Mouse (Mus musculus) kidney, postnatal 0 days (tissue): ENCODE results near the gene Uqcc1. TPM values are rescaled to one million over a fixed set of nuclear protein-coding genes. Genes with fewer than 3 reads are reported as not detected.

Experiments
- ATAC-seq: fragments of 200-750 bp; cut with Nextera tagmentation; replicated peaks from 2 replicates; pipeline ENCODE4 v1.8.0; 2017; ENCODE audit warnings: low read depth, moderate number of reproducible peaks, moderate TSS enrichment, moderate library complexity; ENCODE audit not compliant: low FRiP score
- DNase-seq: peaks from one replicate; pipeline ENCODE4 v3.0.0-alpha.2; 2016; ENCODE audit warnings: low spot score
- H3K27ac ChIP-seq: fragments of 300-500 bp; sonication (generic); 2 replicates; pipeline ENCODE4 v1.5.1; 2014; ENCODE audit warnings: mild to moderate bottlenecking
- H3K27me3 ChIP-seq: fragments of 300-500 bp; sonication (generic); 2 replicates; pipeline ENCODE4 v1.6.1; 2014; ENCODE audit warnings: low read length, mixed read lengths; ENCODE audit not compliant: insufficient read depth
- H3K36me3 ChIP-seq: fragments of 300-500 bp; sonication (generic); 2 replicates; pipeline ENCODE4 v1.6.1; 2014; ENCODE audit warnings: low read length, mixed read lengths; ENCODE audit not compliant: insufficient read depth
- H3K4me1 ChIP-seq: fragments of 300-500 bp; sonication (generic); replicated peaks from 2 replicates; pipeline ENCODE4 v1.6.1; 2014; ENCODE audit warnings: antibody characterized with exemption, low read length, mixed read lengths; ENCODE audit not compliant: insufficient read depth
- H3K4me2 ChIP-seq: fragments of 300-500 bp; sonication (generic); 2 replicates; pipeline ENCODE4 v1.6.1; 2014; ENCODE audit warnings: mild to moderate bottlenecking, low read length, moderate library complexity, mixed read lengths
- H3K4me3 ChIP-seq: fragments of 300-500 bp; sonication (generic); replicated peaks from 2 replicates; pipeline ENCODE4 v1.5.1; 2014; ENCODE audit warnings: low read depth, low read length
- H3K9ac ChIP-seq: fragments of 300-500 bp; sonication (generic); 2 replicates; pipeline ENCODE4 v1.6.1; 2014; ENCODE audit warnings: low read depth, low read length
- H3K9me3 ChIP-seq: fragments of 300-500 bp; sonication (generic); replicated peaks from 2 replicates; pipeline ENCODE4 v1.6.1; 2016; ENCODE audit warnings: low read length, inconsistent platforms, mixed read lengths
- CTCF ChIP-seq: IDR thresholded peaks from 2 replicates; pipeline ENCODE4 v1.5.1; 2016; ENCODE audit warnings: antibody characterized with exemption, low read depth, mild to moderate bottlenecking, moderate library complexity
- WGBS: fragments of 180-500 bp; shearing (Covaris S2); extraction: QIAGEN DNeasy Blood & Tissue Kit; methylation state at CpG from one replicate; pipeline ENCODE4 v1.1.7; 2014; 5-methylcytosine and 5-hydroxymethylcytosine counted together
- polyA plus RNA-seq: library from polyadenylated mRNA; unstranded; fragments of >200 nt; fragmentation: Nextera tagmentation; extraction: Ambion mirVana; gene quantifications from 2 replicates; pipeline ENCODE4 v1.2.1, GENCODE M21; 2015

Gene Uqcc1
- polyA plus RNA-seq, 1 experiment from 2014 or later = 72.9 TPM

DNA sequence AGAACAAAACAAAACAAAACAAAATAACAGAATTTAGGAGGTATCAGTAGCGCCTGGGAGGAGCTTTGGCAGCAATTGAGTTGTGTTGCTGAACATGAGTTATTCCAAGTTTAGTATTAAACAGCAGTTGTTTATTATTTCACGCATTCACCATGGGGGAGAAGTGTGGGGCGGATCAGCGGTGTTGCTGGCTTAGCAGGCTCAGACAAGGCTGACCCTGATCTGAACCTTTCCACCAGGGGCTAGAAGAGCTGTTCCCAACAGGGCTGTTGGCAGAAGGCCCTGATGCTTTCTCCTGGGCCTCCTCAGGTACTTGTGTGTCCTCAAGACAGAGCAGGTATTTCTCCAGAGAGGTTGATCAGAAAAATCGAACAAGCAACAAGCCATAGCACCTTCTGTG is 29.9 kb upstream of the Uqcc1 start:
- Histone ChIP-seq H3K36me3 (peaks cover 25% of the 10 kb centered on the region), H3K27me3 (no peaks in the 10 kb centered on the region), H3K4me2 (no peak overlapping the region), H3K27ac (no peak overlapping the region), H3K4me1 (no peaks in the 10 kb centered on the region; the same call in 1 of the 2 replicates), H3K4me3 (no peak overlapping the region), H3K9ac (no peak overlapping the region), H3K9me3 (no peaks in the 10 kb centered on the region)
- no peak for TF ChIP-seq CTCF
- WGBS = 70% methylated on average over 5 of the region's 5 CpGs
- ATAC-seq (no peak), DNase-seq (no peak)

DNA sequence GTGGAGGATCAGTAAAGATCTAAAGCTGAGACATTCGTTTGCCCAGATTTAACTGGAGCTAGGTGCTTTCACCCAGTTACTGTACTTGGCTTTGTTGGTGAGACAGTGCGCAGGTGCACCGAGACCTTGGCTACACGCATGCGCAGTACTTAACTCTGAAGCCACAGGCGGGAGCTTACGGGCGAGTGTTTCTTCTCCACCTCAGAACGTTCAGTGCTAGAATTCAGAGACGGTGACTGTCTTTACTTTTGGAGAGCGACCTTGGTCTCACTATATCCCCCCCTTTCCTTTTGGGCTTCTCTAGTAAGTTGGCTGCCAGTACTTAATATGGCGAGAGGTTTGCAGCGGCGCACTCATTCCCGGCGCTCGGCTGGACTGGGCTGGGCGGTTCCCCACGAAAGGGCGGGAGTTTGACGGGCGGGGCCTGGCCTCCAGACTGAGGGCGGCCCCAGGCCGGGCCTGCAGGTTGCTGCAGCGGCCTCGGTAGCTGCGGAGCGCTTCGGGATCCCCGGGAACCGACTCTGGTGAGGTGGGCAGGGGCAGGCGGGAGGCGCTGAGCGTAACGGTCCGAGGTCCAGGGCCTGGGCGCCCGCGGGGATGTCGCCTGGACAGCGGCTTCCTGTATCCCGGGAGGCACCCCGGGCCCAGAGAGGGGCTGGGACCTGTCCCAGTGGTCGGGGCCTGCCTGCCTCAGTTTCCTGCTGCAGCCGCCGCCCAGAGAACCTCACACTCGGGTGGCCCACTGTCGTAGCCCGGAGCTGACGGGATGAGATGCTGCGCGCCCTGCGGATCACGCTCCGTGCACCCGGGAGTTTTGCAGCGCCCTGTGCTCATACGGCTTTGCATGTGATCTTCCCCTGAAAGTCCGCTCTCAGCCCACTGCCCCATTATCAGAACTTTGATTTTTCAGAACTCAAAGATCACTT is 26.3 kb upstream of the Uqcc1 start, which contains the start of gene Cep250:
Gene Cep250 (plus strand): TSS at position 325 of the 926 bp plus-strand sequence.
- no peak for TF ChIP-seq CTCF
- H3K4me1 ChIP-seq = no peaks in the 10 kb centered on the region; the same call in 1 of the 2 replicates
- H3K27me3 ChIP-seq = no peaks in the 10 kb centered on the region
- H3K9me3 ChIP-seq = no peaks in the 10 kb centered on the region
- ATAC-seq = peak; percentile 96
- H3K36me3 ChIP-seq = no peaks in the 10 kb centered on the region
- H3K4me3 ChIP-seq = peak within 1 kb of the TSS; percentile 94
- H3K9ac ChIP-seq = peak within 1 kb of the TSS; percentile 97
- WGBS = under 1% methylated on average over 58 of the region's 59 CpGs
- DNase-seq = peak; percentile 96
- H3K27ac ChIP-seq = peak within 1 kb of the TSS; percentile 81
- H3K4me2 ChIP-seq = peak within 1 kb of the TSS; percentile 85

DNA sequence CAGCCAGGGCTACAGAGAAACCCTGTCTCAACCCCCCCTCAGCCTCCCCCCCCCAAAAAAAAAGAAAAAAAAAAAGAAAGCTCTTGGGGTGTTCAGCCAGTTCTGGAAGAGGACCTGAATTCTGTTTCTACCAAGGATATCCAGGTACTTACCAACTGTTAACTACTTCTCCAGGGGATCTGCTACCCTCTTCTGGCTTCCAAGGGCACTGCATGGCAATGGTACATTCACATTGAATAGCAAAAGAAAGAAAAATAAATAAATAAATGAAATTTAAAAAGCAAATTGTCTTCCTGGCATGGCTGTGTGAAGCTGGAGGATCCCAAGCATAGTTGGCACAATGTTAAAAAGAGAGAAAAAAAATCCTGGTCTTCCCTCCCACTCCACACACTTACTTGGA is 21.9 kb upstream of the Uqcc1 start:
- ATAC-seq = no peak
- Histone ChIP-seq H3K36me3 (no peaks in the 10 kb centered on the region), H3K9ac (no peak overlapping the region), H3K27ac (no peak overlapping the region), H3K4me1 (no peaks in the 10 kb centered on the region), H3K4me2 (no peak overlapping the region), H3K27me3 (no peaks in the 10 kb centered on the region), H3K4me3 (no peak overlapping the region), H3K9me3 (no peaks in the 10 kb centered on the region)
- TF ChIP-seq CTCF = peak; percentile 81
- DNase-seq = peak; percentile 86

DNA sequence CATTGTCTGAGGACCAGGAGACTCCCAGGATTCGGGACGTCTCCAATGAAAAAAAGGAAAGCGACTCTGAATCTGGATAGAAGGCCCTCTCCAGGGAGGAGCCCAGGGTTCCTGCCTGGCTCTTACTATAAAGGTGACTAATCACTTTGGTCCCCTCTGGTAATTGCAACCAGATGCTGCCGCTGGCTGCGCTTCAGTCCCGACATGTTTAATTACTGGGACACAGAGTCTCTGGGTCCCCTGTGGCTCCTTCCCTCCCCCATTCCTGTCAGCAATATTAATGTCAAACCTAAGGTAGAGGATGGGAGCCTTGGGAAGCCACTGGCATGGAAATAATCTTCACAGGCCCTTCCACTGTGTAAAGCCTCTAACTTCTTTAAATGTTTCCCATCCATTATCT is 19.3 kb upstream of the Uqcc1 start:
- ATAC-seq (no peak), DNase-seq (no peak)
- no peak overlapping the region for H3K4me2 ChIP-seq
- H3K4me3 ChIP-seq = no peak overlapping the region
- no peaks in the 10 kb centered on the region for H3K36me3 ChIP-seq
- H3K4me1 ChIP-seq = no peaks in the 10 kb centered on the region
- H3K9ac ChIP-seq = no peak overlapping the region
- no peaks in the 10 kb centered on the region for H3K27me3 ChIP-seq
- no peaks in the 10 kb centered on the region for H3K9me3 ChIP-seq
- H3K27ac ChIP-seq = no peak overlapping the region
- no peak for TF ChIP-seq CTCF
- WGBS = 22% methylated on average over 6 of the region's 6 CpGs

DNA sequence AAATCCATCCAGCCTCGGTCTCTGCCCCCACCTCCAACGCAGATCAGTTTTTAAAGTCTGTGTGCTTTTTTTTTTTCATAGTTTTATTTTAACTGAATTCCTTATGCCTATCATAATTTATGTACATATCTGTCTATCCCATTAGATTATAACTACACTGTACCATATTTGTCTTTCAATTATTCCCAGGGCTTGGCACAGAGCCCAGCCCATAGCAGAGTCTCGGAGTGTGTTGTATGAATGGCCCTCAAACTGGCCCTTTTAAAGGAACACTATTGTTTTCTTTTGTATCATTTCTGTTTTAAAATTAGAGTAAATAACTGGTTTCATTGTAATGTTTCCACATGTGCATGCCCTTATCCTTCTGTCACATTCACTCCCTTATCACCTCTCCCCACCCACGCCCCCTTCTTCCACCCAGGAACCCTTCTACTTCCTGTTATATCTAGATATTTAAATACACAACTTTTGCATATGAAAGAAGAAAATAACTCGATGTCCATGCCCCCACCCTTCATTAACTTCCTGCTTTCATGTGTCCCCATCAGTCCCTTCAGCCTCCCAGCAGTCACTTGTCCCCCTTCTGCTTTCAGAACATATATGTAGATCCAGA is 17.4 kb upstream of the Uqcc1 start:
- WGBS = 47% methylated on average over 5 of the region's 5 CpGs
- Histone ChIP-seq H3K27ac (no peak overlapping the region), H3K4me1 (0 out of 2 replicates have a peak, but pooled peaks cover 4% of the 10 kb centered on the region), H3K4me3 (no peak overlapping the region), H3K9me3 (no peaks in the 10 kb centered on the region), H3K27me3 (no peaks in the 10 kb centered on the region), H3K4me2 (no peak overlapping the region), H3K36me3 (no peaks in the 10 kb centered on the region), H3K9ac (no peak overlapping the region)
- no peak for TF ChIP-seq CTCF
- DNase-seq = peak; percentile 26
- no peak for ATAC-seq

DNA sequence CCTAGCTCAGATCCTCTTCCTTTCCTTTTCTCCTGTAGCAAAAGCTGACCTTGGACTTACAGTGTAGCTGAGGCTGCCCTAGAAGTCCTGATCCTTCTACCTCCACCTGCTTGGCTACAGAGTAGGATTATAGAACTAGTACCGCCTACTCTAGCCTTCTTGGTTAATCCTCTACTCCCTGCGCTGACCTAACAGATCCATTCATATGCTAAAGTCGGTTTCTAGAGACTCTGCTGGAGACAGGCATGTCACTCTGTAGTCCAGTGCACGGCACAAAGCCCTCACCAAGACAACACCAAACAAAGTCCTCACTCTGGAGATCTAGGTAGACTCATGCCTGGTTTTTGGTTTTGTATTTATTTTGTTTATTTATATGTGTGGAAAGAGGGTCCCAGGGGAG is 16.4 kb upstream of the Uqcc1 start:
- H3K4me1 ChIP-seq = 0 out of 2 replicates have a peak, but pooled peaks cover 4% of the 10 kb centered on the region
- H3K36me3 ChIP-seq = no peaks in the 10 kb centered on the region
- no peak for TF ChIP-seq CTCF
- H3K27ac ChIP-seq = no peak overlapping the region
- no peaks in the 10 kb centered on the region for H3K27me3 ChIP-seq
- WGBS = 32% methylated on average over 4 of the region's 4 CpGs
- DNase-seq (no peak), ATAC-seq (no peak)
- no peaks in the 10 kb centered on the region for H3K9me3 ChIP-seq
- no peak overlapping the region for H3K9ac ChIP-seq
- H3K4me3 ChIP-seq = no peak overlapping the region
- no peak overlapping the region for H3K4me2 ChIP-seq
